Mouse (Mus musculus) effector memory CD4-positive, alpha-beta T cell, adult 7 months (primary cell): ENCODE data around the gene Fam149b. TPM values are rescaled to one million over a fixed set of nuclear protein-coding genes. Genes with fewer than 3 reads are reported as not detected.

Experiments used
- polyA plus RNA-seq: library from polyadenylated mRNA; unstranded; fragments of 100-300 nt; shearing (Covaris generic); gene quantifications from one replicate; pipeline ENCODE4 v1.2.1, GENCODE M21; 2017

Gene Fam149b
- polyA plus RNA-seq, result 39.2 TPM

GRCm38 (mm10) chr14:20347991-20348541, at the start of gene Fam149b, which contains the start of gene Ecd:
TSS of gene Fam149b (plus strand) at chr14:20348162.
TSS of gene Ecd (minus strand) at chr14:20348121.

GRCm38 (mm10) chr14:20388441-20389129, 40.6 kb downstream of the Fam149b start, which contains the start of gene Dnajc9:
TSS of gene Dnajc9 (minus strand) at chr14:20388910.

GRCm38 (mm10) chr14:20393205-20393913, 45.4 kb downstream of the Fam149b start, which contains the start of gene Mrps16:
TSS of gene Mrps16 (minus strand) at chr14:20393634.

Other genes with a start within 250 kb of the Fam149b start
- 21.5 TPM for gene Saysd1, start 209.6 kb upstream of the Fam149b start, polyA plus RNA-seq
- gene Kcnk5, start 166.4 kb upstream of the Fam149b start, polyA plus RNA-seq, result 19.0 TPM
- 0.56 TPM for gene Kcnk16, start 79.0 kb upstream of the Fam149b start, polyA plus RNA-seq
- gene Nudt13, start 53.5 kb upstream of the Fam149b start, polyA plus RNA-seq, result 11.5 TPM
- 27.7 TPM for gene Ecd, start within 50 bp of the Fam149b start, polyA plus RNA-seq
- 107 TPM for gene Dnajc9, start 40.7 kb downstream of the Fam149b start, polyA plus RNA-seq
- gene Mrps16, start 45.5 kb downstream of the Fam149b start, polyA plus RNA-seq, result 35.1 TPM
- gene Cfap70, start 104.1 kb downstream of the Fam149b start, polyA plus RNA-seq, result 0.35 TPM
- gene Anxa7, start 132.0 kb downstream of the Fam149b start, polyA plus RNA-seq, result 69.9 TPM
- 1.9 TPM for gene Mss51, start 148.7 kb downstream of the Fam149b start, polyA plus RNA-seq
- gene Ppp3cb, start 198.4 kb downstream of the Fam149b start, polyA plus RNA-seq, result 21.1 TPM